Mouse (Mus musculus): ENCODE data around the gene Klf13.

DNA sequence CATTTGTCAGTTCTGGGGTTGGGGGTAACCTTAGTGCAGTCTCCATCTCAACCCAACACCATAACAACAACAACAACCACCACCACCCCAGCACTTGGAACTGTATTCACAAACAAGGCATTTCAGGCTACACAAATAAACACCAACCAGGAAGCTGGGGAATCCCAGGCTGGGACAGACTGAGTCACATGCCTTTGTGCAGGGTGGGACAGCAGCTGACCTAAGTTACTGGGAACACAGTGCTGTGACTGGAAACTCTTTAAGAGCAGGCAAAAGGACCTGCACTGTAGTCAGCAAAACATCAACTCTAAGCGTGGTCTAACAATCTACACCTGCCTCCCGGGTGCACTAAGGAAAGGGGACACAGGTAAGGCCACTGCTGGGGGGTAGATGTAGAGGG, 33.5 kb downstream of the Klf13 start:
- TF ChIP-seq CTCF (IDR thresholded peaks at IDR 0.05; ENCODE audit: low read depth) (no peak), EP300 (optimal IDR thresholded peaks at IDR 0.05) (no peak)
